Mouse (Mus musculus): ENCODE data around the gene Gpr4. TPM values are rescaled to one million over a fixed set of nuclear protein-coding genes. Genes with fewer than 3 reads are reported as not detected.

Gene Gpr4
- polyA plus RNA-seq, 1 experiment: 3.3 TPM

GRCm38 (mm10) chr7:19257390-19258022 lies 45.2 kb downstream of the Gpr4 start:
- Histone ChIP-seq H3K27me3 (ENCODE audit: control insufficient read depth, insufficient read depth, low read length, poor library complexity, severe bottlenecking) (no peaks in the 10 kb centered on the region), H3K36me3 (ENCODE audit: control insufficient read depth, insufficient read depth, low read length, poor library complexity, severe bottlenecking) (peaks cover 28% of the 10 kb centered on the region), H3K9me3 (replicated peaks; ENCODE audit: control insufficient read depth, insufficient read depth, low read length, poor library complexity, severe bottlenecking) (no peaks in the 10 kb centered on the region), H3K4me3 (ENCODE audit: low read depth, low read length) (peak overlapping the region; percentile 29), H3K4me1 (ENCODE audit: control insufficient read depth, insufficient read depth, low read length) (no peaks in the 10 kb centered on the region), H3K9ac (ENCODE audit: low read depth, poor library complexity, severe bottlenecking) (no peak overlapping the region; the same call in 1 of the 2 replicates), H3K27ac (ENCODE audit: insufficient read depth, low read length) (peak overlapping the region; percentile 73)
- 0 out of 2 replicates have a peak, but pooled peaks have one; percentile 32 for TF ChIP-seq EP300 (IDR thresholded peaks at IDR 0.05; ENCODE audit: insufficient read depth, low read depth, low read length)
- TF ChIP-seq CTCF (IDR thresholded peaks at IDR 0.05; ENCODE audit: low read depth, low read length): no peak

- H3K9ac ChIP-seq (ENCODE audit: low read depth, poor library complexity, severe bottlenecking): no peak overlapping the region
- peak overlapping the region; percentile 73 for H3K27ac ChIP-seq (ENCODE audit: insufficient read depth, low read length)
- no peaks in the 10 kb centered on the region for H3K9me3 ChIP-seq (replicated peaks; ENCODE audit: control insufficient read depth, insufficient read depth, low read length, poor library complexity, severe bottlenecking)
- H3K4me3 ChIP-seq (ENCODE audit: low read depth, low read length): no peak overlapping the region
- H3K4me1 ChIP-seq (ENCODE audit: control insufficient read depth, insufficient read depth, low read length): no peaks in the 10 kb centered on the region
- H3K27me3 ChIP-seq (ENCODE audit: control insufficient read depth, insufficient read depth, low read length, poor library complexity, severe bottlenecking): no peaks in the 10 kb centered on the region
- no peak for TF ChIP-seq EP300 (IDR thresholded peaks at IDR 0.05; ENCODE audit: insufficient read depth, low read depth, low read length)
- no peak for TF ChIP-seq POLR2A (IDR thresholded peaks at IDR 0.05; ENCODE audit: insufficient read depth, low read length)
- peaks cover 33% of the 10 kb centered on the region for H3K36me3 ChIP-seq (ENCODE audit: control insufficient read depth, insufficient read depth, low read length, poor library complexity, severe bottlenecking)
These were observed 46.0 kb downstream of the Gpr4 start for GRCm38 (mm10) chr7:19258336-19258735.

- Histone ChIP-seq H3K9ac (ENCODE audit: low read depth, poor library complexity, severe bottlenecking) (no peak overlapping the region), H3K27ac (ENCODE audit: insufficient read depth, low read length) (0 out of 2 replicates have a peak overlapping the region, but pooled peaks have one; percentile 17), H3K36me3 (ENCODE audit: control insufficient read depth, insufficient read depth, low read length, poor library complexity, severe bottlenecking) (peaks cover 27% of the 10 kb centered on the region), H3K27me3 (ENCODE audit: control insufficient read depth, insufficient read depth, low read length, poor library complexity, severe bottlenecking) (no peaks in the 10 kb centered on the region), H3K9me3 (replicated peaks; ENCODE audit: control insufficient read depth, insufficient read depth, low read length, poor library complexity, severe bottlenecking) (no peaks in the 10 kb centered on the region), H3K4me1 (ENCODE audit: control insufficient read depth, insufficient read depth, low read length) (peaks cover 9% of the 10 kb centered on the region), H3K4me3 (ENCODE audit: low read depth, low read length) (no peak overlapping the region)
- TF ChIP-seq CTCF (IDR thresholded peaks at IDR 0.05; ENCODE audit: low read depth, low read length) (no peak), POLR2A (IDR thresholded peaks at IDR 0.05; ENCODE audit: insufficient read depth, low read length) (no peak), EP300 (IDR thresholded peaks at IDR 0.05; ENCODE audit: insufficient read depth, low read depth, low read length) (no peak)
These were observed 52.8 kb downstream of the Gpr4 start for GRCm38 (mm10) chr7:19265147-19265546.

- Histone ChIP-seq H3K27me3 (ENCODE audit: control insufficient read depth, insufficient read depth, low read length, poor library complexity, severe bottlenecking) (no peaks in the 10 kb centered on the region), H3K9me3 (replicated peaks; ENCODE audit: control insufficient read depth, insufficient read depth, low read length, poor library complexity, severe bottlenecking) (no peaks in the 10 kb centered on the region), H3K36me3 (ENCODE audit: control insufficient read depth, insufficient read depth, low read length, poor library complexity, severe bottlenecking) (peaks cover 26% of the 10 kb centered on the region), H3K4me3 (ENCODE audit: low read depth, low read length) (no peak overlapping the region), H3K27ac (ENCODE audit: insufficient read depth, low read length) (peak overlapping the region; percentile 63), H3K9ac (ENCODE audit: low read depth, poor library complexity, severe bottlenecking) (peak overlapping the region; percentile 15; the same call in 1 of the 2 replicates), H3K4me1 (ENCODE audit: control insufficient read depth, insufficient read depth, low read length) (peaks cover 9% of the 10 kb centered on the region)
- TF ChIP-seq POLR2A (IDR thresholded peaks at IDR 0.05; ENCODE audit: insufficient read depth, low read length) (no peak), EP300 (IDR thresholded peaks at IDR 0.05; ENCODE audit: insufficient read depth, low read depth, low read length) (no peak), CTCF (IDR thresholded peaks at IDR 0.05; ENCODE audit: low read depth, low read length) (no peak)
These were observed 53.8 kb downstream of the Gpr4 start for GRCm38 (mm10) chr7:19265928-19266822.

- H3K4me3 ChIP-seq (ENCODE audit: low read depth, low read length): no peak overlapping the region
- peak overlapping the region; percentile 15 for H3K9ac ChIP-seq (ENCODE audit: low read depth, poor library complexity, severe bottlenecking)
- H3K9me3 ChIP-seq (replicated peaks; ENCODE audit: control insufficient read depth, insufficient read depth, low read length, poor library complexity, severe bottlenecking): no peaks in the 10 kb centered on the region
- H3K27me3 ChIP-seq (ENCODE audit: control insufficient read depth, insufficient read depth, low read length, poor library complexity, severe bottlenecking): no peaks in the 10 kb centered on the region
- peak overlapping the region; percentile 50 for H3K27ac ChIP-seq (ENCODE audit: insufficient read depth, low read length)
- peaks cover 18% of the 10 kb centered on the region for H3K36me3 ChIP-seq (ENCODE audit: control insufficient read depth, insufficient read depth, low read length, poor library complexity, severe bottlenecking)
- TF ChIP-seq EP300 (IDR thresholded peaks at IDR 0.05; ENCODE audit: insufficient read depth, low read depth, low read length): no peak
- TF ChIP-seq POLR2A (IDR thresholded peaks at IDR 0.05; ENCODE audit: insufficient read depth, low read length): no peak
- TF ChIP-seq CTCF (IDR thresholded peaks at IDR 0.05; ENCODE audit: low read depth, low read length): no peak
- peaks cover 9% of the 10 kb centered on the region for H3K4me1 ChIP-seq (ENCODE audit: control insufficient read depth, insufficient read depth, low read length)
These were observed 54.7 kb downstream of the Gpr4 start for GRCm38 (mm10) chr7:19267051-19267450.

Data from ES-Bruce4 (cell line).